Mouse (Mus musculus): ENCODE data around the gene Slc35g3. TPM values are rescaled to one million over a fixed set of nuclear protein-coding genes. Genes with fewer than 3 reads are reported as not detected.

Slc35g3 gene
- polyA plus RNA-seq, 1 experiment from 2014 or later: 0.33 TPM

GRCm38 (mm10) chr11:69800138-69800391 lies 38.3 kb upstream of the Slc35g3 start:
- peak; percentile 53 for ATAC-seq (ENCODE audit: low FRiP score)
- Histone ChIP-seq H3K27ac (peak overlapping the region; percentile 91), H3K9ac (peak overlapping the region; percentile 74), H3K36me3 (replicated peaks) (no peaks in the 10 kb centered on the region), H3K4me3 (replicated peaks) (peak overlapping the region; percentile 58), H3K27me3 (peaks cover 68% of the 10 kb centered on the region), H3K9me3 (no peaks in the 10 kb centered on the region), H3K4me1 (peaks cover 73% of the 10 kb centered on the region), H3K4me2 (peak overlapping the region; percentile 84)
- WGBS: under 1% methylated on average over 11 of the region's 11 CpGs

DNA sequence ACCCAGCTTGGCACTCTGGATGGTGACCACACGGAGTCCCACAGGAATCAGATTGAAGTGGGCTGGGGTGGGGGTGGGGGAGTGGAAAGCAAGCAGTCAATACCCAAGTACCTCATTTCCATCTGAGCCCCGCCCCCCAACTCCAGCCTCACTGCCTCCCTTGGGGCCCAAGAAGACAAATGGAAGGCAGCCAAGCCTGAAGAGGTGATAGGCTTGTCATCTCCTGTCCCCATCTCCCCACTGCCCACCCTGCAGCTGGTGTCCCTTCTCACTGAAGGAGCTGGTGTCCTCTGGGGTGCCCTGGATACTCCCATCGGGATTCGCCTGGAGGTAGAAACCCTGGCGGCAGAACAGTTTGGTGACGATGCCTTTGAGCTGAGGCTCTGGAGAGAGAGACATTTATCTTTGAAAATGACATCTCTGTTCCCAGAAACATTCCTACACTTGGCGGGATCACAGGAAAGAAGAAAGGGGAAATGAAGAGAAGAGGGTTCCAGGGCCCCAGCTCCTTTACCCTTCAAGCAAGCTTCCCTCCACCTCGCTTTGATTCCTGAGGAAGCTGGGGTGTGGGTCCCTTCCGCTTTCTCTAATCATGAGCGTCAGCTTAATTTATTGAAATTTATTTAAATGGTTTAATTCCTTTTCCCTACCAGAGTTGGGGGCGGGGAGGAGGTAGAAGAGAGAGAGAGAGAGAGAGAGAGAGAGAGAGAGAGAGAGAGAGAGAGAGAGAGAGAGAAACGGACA lies 37.8 kb upstream of the Slc35g3 start:
- H3K9me3 ChIP-seq: no peaks in the 10 kb centered on the region
- peaks cover 70% of the 10 kb centered on the region for H3K4me1 ChIP-seq
- H3K27me3 ChIP-seq: peaks cover 63% of the 10 kb centered on the region
- 22% methylated on average over 12 of the region's 12 CpGs for WGBS
- ATAC-seq (ENCODE audit: low FRiP score): no peak
- peak overlapping the region; percentile 91 for H3K27ac ChIP-seq
- H3K4me2 ChIP-seq: peak overlapping the region; percentile 84
- H3K4me3 ChIP-seq (replicated peaks): peak overlapping the region; percentile 58
- peak overlapping the region; percentile 74 for H3K9ac ChIP-seq
- H3K36me3 ChIP-seq (replicated peaks): no peaks in the 10 kb centered on the region

- peaks cover 62% of the 10 kb centered on the region for H3K27me3 ChIP-seq
- H3K9ac ChIP-seq: no peak overlapping the region
- H3K4me1 ChIP-seq: peaks cover 55% of the 10 kb centered on the region
- H3K4me3 ChIP-seq (replicated peaks): no peak overlapping the region
- no peak overlapping the region for H3K4me2 ChIP-seq
- no peak for ATAC-seq (ENCODE audit: low FRiP score)
- no peak overlapping the region for H3K27ac ChIP-seq
- 82% methylated on average over 7 of the region's 7 CpGs for WGBS
- no peaks in the 10 kb centered on the region for H3K9me3 ChIP-seq
- no peaks in the 10 kb centered on the region for H3K36me3 ChIP-seq (replicated peaks)
Measured at GRCm38 (mm10) chr11:69797924-69798323, 36.2 kb upstream of the Slc35g3 start.

DNA sequence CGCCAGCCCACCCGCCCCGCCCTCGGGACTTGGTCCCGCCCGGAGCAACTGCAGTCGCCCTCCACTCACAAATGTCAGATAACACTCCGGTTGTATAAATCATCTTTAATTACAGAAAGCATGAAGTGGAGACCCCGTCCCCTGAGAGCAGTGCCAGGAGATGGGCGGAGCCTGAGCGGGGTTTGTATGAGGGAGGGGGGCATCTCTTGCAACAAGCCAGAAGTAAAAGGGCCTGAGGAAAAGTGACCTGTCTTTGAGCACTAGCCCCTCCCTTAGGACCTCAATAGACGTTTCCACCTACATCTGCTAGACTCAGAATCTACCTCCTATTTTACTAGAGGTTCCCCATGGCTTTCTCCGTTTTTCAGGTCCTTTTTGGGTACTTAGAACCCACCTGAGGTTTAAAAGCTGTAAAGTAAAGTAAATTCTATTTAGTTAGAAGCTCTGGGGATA lies 34.2 kb upstream of the Slc35g3 start:
- Histone ChIP-seq H3K4me1 (peaks cover 36% of the 10 kb centered on the region), H3K36me3 (replicated peaks) (no peaks in the 10 kb centered on the region), H3K4me2 (peak overlapping the region; percentile 87), H3K9ac (0 out of 2 replicates have a peak overlapping the region, but pooled peaks have one; percentile 44), H3K4me3 (replicated peaks) (peak overlapping the region; percentile 43), H3K27me3 (peaks cover 49% of the 10 kb centered on the region), H3K27ac (no peak overlapping the region), H3K9me3 (no peaks in the 10 kb centered on the region)
- ATAC-seq (ENCODE audit: low FRiP score): no peak; the same call in 1 of the 2 replicates
- 2% methylated on average over 13 of the region's 13 CpGs for WGBS

- 3% methylated on average over 52 of the region's 52 CpGs for WGBS
- Histone ChIP-seq H3K27ac (no peak within 1 kb of the TSS), H3K4me2 (peak within 1 kb of the TSS; percentile 87), H3K27me3 (peaks cover 49% of the 10 kb centered on the region), H3K36me3 (replicated peaks) (no peaks in the 10 kb centered on the region), H3K4me1 (peaks cover 31% of the 10 kb centered on the region), H3K9ac (peak within 1 kb of the TSS; percentile 44), H3K4me3 (replicated peaks) (peak within 1 kb of the TSS; percentile 43), H3K9me3 (no peaks in the 10 kb centered on the region)
- ATAC-seq (ENCODE audit: low FRiP score): peak; percentile 92
Measured at GRCm38 (mm10) chr11:69795168-69795982, 33.6 kb upstream of the Slc35g3 start, which contains the start of gene Chrnb1. Chrnb1 (minus strand) TSS chr11:69795943.

DNA sequence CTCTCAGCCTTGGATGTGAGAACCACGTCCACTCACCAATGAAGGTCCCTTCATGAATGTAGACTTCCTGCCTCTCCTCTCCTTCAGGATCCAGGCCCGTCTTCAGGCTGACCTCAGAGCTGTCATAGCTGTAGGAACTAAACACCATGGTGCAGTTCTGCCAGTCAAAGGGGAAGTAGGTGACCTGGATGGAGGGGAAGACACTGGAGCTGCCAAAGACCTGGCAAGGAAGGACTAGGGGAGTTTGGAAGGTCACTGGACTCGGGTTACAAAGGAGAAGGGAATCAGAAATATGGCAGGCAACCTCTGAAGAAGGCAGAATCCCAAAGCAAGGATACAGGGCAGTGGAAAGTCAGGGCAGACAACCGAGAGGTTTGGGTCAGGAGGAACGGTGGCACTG lies 31.7 kb upstream of the Slc35g3 start:
- no peak overlapping the region for H3K4me2 ChIP-seq
- H3K4me3 ChIP-seq (replicated peaks): no peak overlapping the region
- H3K9ac ChIP-seq: no peak overlapping the region
- WGBS: 70% methylated on average over 5 of the region's 5 CpGs
- H3K27ac ChIP-seq: no peak overlapping the region
- H3K36me3 ChIP-seq (replicated peaks): no peaks in the 10 kb centered on the region
- no peak for ATAC-seq (ENCODE audit: low FRiP score)
- H3K27me3 ChIP-seq: peaks cover 49% of the 10 kb centered on the region
- H3K9me3 ChIP-seq: no peaks in the 10 kb centered on the region
- H3K4me1 ChIP-seq: peaks cover 11% of the 10 kb centered on the region

DNA sequence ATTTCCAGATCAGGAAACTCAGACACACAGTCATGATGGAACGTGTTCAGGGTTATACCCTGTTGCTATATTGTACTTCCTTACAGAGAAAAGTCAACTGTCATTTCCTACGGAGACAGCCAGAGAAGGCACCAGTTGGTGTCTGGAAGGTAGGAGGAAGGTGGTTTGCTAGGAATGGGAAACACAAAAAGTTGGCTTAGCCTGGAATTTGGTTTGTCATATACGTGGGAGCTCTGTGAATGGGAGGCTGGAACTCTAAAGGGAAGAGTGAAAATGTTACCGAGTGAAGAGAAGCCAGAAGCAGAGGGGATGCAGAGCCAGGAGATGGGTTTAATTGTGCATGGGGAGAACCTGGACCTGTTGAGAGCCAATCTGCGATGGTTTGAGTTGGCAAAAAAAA lies 29.7 kb upstream of the Slc35g3 start:
- 80% methylated on average over 5 of the region's 5 CpGs for WGBS
- Histone ChIP-seq H3K27me3 (peaks cover 29% of the 10 kb centered on the region), H3K9ac (no peak overlapping the region)

GRCm38 (mm10) chr11:69789431-69789830 lies 27.7 kb upstream of the Slc35g3 start:
- H3K27me3 ChIP-seq: peaks cover 20% of the 10 kb centered on the region
- ATAC-seq (ENCODE audit: low FRiP score): no peak
- no peak overlapping the region for H3K4me2 ChIP-seq
- no peaks in the 10 kb centered on the region for H3K36me3 ChIP-seq (replicated peaks)
- no peak overlapping the region for H3K9ac ChIP-seq
- no peak overlapping the region for H3K4me3 ChIP-seq (replicated peaks)
- no peak overlapping the region for H3K27ac ChIP-seq
- WGBS: 75% methylated on average over 5 of the region's 5 CpGs
- no peaks in the 10 kb centered on the region for H3K9me3 ChIP-seq
- no peaks in the 10 kb centered on the region for H3K4me1 ChIP-seq

More for the DNA sequence above, 29.7 kb upstream of the Slc35g3 start:
- H3K36me3 ChIP-seq (replicated peaks): no peaks in the 10 kb centered on the region
- H3K4me1 ChIP-seq: peaks cover 9% of the 10 kb centered on the region
- H3K4me2 ChIP-seq: no peak overlapping the region
- ATAC-seq (ENCODE audit: low FRiP score): no peak
- H3K4me3 ChIP-seq (replicated peaks): no peak overlapping the region
- H3K27ac ChIP-seq: no peak overlapping the region
- no peaks in the 10 kb centered on the region for H3K9me3 ChIP-seq

- no peak overlapping the region for H3K9ac ChIP-seq
- no peak overlapping the region for H3K27ac ChIP-seq
- no peak overlapping the region for H3K4me3 ChIP-seq (replicated peaks)
- ATAC-seq (ENCODE audit: low FRiP score): no peak
- no peaks in the 10 kb centered on the region for H3K4me1 ChIP-seq
- no peaks in the 10 kb centered on the region for H3K9me3 ChIP-seq
- no peak overlapping the region for H3K4me2 ChIP-seq
- no peaks in the 10 kb centered on the region for H3K36me3 ChIP-seq (replicated peaks)
- WGBS: 84% methylated on average over 5 of the region's 5 CpGs
- no peaks in the 10 kb centered on the region for H3K27me3 ChIP-seq
Measured at GRCm38 (mm10) chr11:69787306-69787705, 25.5 kb upstream of the Slc35g3 start.

DNA sequence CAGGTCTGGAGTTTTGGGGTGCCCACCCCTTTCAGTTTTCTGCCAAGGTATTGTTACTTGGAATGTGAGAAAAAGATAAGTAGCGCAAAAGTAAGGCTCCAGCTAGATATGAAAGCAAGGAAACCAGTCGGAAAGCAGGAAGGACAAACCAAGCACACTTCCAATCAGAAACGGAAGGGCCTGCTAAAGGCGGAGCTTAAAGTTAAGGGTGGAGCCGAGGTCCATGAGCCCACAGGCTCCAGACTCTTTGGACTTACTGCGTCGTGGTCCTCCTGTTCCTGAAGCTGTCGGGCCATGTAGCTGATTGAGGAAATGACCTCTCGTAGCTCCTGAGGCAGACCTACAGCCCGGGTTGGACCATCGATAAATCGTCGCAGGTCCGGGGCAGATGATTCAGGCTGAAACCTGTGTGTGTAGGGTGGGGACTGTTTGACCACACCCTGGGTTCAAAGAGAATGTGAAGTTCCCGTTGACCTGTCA lies 23.1 kb upstream of the Slc35g3 start:
- Histone ChIP-seq H3K4me2 (no peak overlapping the region), H3K4me1 (no peaks in the 10 kb centered on the region), H3K4me3 (replicated peaks) (no peak overlapping the region), H3K9me3 (no peaks in the 10 kb centered on the region), H3K27me3 (peaks cover 5% of the 10 kb centered on the region; the same call in 1 of the 2 replicates), H3K9ac (no peak overlapping the region), H3K27ac (no peak overlapping the region), H3K36me3 (replicated peaks) (no peaks in the 10 kb centered on the region)
- 51% methylated on average over 15 of the region's 15 CpGs for WGBS
- no peak for ATAC-seq (ENCODE audit: low FRiP score)

DNA sequence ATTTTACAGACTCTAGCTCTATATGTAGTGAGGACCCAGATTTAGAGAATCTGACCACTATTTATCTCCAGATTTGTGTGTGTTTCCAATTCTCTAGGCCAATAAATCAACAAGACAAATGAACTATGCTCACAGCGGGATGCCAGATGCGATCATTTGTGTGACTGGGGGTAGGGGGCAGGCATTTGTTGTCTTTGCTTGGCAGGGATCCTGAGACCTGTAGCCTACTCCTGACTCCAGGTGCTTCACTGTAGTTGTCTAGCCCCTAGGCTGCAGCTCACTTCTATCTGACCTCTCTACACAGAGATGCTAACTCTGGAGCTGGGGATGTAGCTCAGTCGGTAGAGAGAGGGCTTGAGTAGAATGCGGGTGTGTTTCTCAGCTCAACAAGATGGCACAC lies 20.1 kb upstream of the Slc35g3 start:
- peaks cover 20% of the 10 kb centered on the region for H3K27me3 ChIP-seq
- ATAC-seq (ENCODE audit: low FRiP score): no peak
- peaks cover 10% of the 10 kb centered on the region; the same call in 1 of the 2 replicates for H3K4me1 ChIP-seq
- WGBS: 40% methylated on average over 4 of the region's 4 CpGs
- no peak overlapping the region for H3K27ac ChIP-seq
- no peaks in the 10 kb centered on the region for H3K9me3 ChIP-seq
- no peak overlapping the region for H3K4me3 ChIP-seq (replicated peaks)
- no peak overlapping the region for H3K9ac ChIP-seq
- H3K36me3 ChIP-seq (replicated peaks): peaks cover 3% of the 10 kb centered on the region; the same call in 1 of the 2 replicates
- H3K4me2 ChIP-seq: no peak overlapping the region

DNA sequence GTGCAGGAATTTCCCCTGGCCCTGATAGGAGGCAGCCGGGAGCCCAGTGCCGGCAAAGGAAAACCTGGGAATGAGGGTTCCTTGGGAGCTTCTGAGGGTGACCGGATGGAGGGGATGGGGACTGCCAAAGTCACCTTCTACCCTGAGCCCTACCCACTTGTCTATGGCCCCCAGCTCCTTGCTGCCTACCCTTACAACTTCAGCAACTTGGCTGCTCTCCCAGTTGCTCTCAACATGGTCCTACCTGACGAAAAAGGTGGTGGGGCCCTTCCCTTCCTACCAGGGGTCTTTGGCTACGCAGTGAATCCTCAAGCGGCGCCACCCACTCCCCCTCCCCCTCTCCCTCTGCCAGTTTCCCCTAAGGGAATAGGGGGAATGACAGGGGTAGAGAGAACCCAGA lies 17.2 kb upstream of the Slc35g3 start:
- H3K9me3 ChIP-seq: no peaks in the 10 kb centered on the region
- H3K9ac ChIP-seq: no peak overlapping the region
- no peak overlapping the region for H3K4me3 ChIP-seq (replicated peaks)
- 46% methylated on average over 7 of the region's 7 CpGs for WGBS
- H3K36me3 ChIP-seq (replicated peaks): peaks cover 6% of the 10 kb centered on the region; the same call in 1 of the 2 replicates
- no peak overlapping the region for H3K27ac ChIP-seq
- H3K4me2 ChIP-seq: no peak overlapping the region
- peaks cover 14% of the 10 kb centered on the region; the same call in 1 of the 2 replicates for H3K4me1 ChIP-seq
- ATAC-seq (ENCODE audit: low FRiP score): no peak
- H3K27me3 ChIP-seq: peaks cover 29% of the 10 kb centered on the region
